Mouse (Mus musculus) E14TG2a.4 (cell line): ENCODE measurements around the gene B230118H07Rik.

ENCODE experiments used
- CTCF ChIP-seq: conservative IDR thresholded peaks from 2 replicates; pipeline ENCODE4 v1.5.1; 2014; ENCODE audit warnings: low read length
- NANOG ChIP-seq: IDR thresholded peaks from 2 replicates; pipeline ENCODE4 v1.6.1; 2014; ENCODE audit warnings: borderline replicate concordance, low read length, mixed read lengths

DNA sequence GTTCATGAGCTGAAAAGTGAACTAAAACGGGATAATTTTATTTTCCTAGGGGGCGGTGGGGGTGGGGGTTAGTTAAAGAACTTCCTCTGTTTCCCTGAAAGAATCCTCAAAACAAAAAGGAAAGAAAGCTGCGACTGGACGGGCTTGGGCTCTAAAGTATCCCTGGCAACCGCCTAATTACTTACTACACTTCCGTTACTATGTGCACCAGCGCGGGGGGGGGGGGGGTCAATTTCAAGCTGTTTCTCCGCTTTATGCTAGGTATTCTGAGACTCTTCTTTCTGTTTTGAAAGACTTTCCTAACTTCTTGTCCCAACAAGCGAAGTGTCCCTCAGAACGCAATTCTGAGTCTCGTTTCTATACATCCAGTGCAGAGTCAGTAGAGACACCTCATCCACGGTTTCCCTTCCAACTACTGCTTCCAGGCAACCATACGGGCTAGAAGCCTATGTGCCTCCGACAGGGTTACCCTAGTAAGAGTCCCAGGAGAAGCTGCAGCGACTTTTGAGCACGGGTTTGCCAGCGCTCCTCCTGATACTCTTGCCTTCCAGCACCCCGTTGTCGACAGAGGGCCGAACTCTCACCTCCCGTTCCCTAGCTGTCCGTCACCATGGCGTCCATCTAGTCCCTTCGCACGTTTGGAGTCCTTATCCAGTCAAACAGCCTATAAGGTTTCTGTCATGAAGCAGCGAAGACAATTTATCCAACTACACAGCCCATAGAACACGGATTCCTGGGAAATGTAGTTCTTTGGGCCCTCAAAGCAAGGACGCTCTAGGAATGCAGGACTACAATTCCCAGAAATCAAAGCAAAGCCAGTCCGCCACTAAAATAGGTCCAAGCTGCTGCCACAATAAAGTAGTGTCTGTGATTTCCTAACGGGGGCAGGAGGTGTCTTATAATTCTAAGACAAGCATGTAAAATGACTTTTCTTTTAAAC, 20.8 kb downstream of the B230118H07Rik start:
- no peak for TF ChIP-seq NANOG
- no peak for TF ChIP-seq CTCF
